Mouse (Mus musculus) right cerebral cortex, postnatal 10 days (tissue): ENCODE data around the gene Tmem108.
"Not testable (repeated sequence)": the region's sequence is repeated elsewhere in the genome, so short reads cannot be mapped to it uniquely, and the experiment has no call there.

Experiments used
- DNase-seq, 2 experiments: peaks; one replicate each; pipeline ENCODE4 v3.0.0; 2021; ENCODE audit warnings: low spot score in 2 of 2

Gene Tmem108

DNA sequence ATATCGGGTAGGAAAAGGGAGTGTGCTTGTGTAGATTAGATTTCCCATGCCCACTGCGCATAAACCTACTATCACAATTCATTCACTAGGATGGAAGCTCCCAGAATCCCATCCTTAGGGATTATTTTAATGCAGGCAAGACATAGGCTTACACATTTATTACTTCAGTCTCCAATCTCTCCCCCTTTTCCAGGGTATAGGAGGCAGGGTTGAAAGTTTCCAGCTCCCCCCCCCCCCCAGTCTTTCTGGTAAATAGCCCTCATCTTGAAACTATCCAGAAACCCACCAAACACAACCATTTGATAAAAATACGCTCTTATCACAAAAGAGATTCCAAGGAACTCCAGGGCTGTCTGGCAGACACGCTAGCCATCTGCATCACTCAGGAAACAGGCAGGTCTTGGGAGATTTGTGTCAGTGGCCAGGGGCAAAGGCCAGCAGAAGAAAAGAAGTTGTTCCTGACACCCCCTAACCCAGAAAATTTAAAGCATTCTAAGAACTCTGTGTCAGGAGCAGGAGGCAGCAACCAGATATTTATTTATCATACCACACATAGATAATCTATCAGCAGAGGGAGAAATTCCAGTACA, 79.8 kb downstream of the Tmem108 start:
- no peak for DNase-seq

DNA sequence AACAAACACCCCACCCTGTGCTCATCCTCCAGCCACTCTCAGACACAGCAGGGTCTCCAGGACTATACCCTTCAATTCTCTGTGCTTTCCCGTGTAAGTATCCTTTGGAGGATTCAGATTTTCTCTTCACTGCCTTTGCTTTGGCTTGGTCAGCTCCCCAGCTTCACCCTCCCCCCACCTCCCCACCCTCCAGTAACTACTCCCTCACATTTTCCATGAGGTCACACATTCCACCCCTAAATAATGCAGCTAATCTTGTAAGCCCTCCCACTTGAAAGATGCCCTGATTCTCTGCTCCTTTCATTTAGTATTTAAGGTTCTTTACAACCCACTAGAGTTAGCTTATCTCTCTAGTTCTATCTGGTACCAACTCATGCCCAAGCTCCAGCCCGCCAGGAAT, 82.4 kb downstream of the Tmem108 start:
- DNase-seq, result no peak

DNA sequence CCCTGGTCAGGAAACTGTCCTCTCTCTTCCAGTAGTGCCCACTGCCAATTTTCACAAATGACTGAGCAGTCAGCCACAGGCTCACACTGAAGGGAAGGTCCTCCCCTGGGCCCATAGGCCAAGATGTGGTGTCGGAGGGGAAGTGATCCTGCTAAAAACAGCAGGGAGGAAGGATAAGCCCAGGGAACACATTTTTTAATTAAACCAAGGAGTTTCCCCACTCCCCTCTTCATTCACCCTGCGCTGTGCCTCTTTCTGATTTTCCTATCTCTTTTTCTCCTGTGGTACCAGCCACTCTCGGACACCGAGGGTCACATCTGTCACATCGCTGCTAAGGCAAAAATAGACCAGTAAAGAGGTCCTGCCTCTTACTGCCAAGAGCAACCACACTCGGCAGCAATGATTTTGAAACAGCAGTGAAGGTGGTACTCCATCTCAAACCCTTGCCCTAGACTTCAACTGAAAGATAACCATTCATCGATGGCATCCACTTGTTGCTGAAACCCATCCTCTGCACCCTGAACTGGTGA, 83.0 kb downstream of the Tmem108 start:
- no peak for DNase-seq

DNA sequence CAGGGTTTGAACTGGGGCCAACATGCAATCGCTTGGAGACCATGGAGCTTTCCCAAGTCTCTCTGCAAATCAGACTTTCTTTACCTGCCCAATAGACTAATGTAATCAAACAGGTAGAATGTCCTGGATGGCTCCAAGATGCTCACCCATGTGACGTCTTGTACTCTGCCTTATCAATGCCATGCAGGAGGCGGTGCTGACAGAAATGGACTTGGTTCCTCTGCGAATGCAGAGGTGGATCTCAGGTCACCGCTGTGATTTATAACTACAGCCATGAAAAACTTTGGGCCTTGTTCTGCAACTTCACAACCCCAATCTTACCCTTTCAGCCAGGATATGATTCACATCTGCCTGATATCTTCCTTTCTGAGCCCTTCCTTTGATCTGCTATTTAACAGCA, 83.8 kb downstream of the Tmem108 start:
- DNase-seq, result no peak

DNA sequence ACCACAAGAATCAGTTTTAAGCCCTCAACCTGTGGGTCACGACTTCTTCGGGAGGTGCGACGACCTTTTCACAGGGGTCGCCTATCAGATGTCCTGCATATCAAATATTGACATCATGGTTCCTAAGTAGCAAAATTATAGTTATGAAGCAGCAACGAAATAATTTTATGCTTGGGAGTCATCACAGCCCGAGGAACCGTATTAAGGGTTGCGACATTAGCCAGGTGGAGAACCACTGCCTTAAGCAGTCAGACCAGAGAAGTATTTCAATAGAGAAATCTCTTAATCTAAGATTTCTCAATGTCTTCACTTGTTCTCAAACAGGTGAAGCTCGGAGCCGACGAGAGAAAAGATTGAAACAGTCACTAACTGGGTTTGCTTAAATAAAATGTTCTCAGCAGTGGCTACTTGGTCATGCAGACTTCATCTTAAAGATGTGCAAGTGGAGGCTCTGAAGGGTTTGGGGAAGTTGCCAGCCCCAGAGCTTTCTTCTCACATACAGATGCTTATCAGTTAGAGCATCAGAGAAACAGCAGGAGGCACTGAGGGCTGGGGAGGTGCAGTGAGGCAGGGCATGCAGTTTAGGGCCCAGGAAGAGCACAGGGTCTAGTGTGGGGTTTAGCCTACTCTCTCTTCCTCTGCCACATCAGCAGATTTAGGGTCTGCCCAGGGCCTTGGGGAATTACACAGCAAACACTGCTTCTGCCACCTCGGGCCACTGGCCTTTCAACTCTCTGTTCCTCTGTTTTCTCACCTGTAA, 85.7 kb downstream of the Tmem108 start:
- DNase-seq, result no peak

DNA sequence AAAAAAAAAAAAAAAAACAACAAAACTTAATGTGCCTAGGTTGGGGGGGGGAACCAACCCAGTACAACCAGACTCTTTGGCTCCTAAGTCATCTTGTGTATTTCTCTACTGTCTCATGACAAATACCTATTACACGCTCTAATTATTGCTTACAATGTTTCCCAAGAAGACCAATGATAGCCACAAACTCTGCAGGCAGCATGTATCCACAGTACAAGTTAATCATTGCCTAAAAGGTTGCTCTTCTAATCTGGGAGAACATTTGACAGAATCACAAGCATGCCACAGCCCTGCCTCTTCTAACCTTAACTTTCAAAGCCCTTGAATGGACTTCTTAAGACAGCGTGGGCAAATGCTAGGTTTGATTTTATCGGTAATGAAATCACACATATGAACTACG, 88.8 kb downstream of the Tmem108 start:
- no peak for DNase-seq

DNA sequence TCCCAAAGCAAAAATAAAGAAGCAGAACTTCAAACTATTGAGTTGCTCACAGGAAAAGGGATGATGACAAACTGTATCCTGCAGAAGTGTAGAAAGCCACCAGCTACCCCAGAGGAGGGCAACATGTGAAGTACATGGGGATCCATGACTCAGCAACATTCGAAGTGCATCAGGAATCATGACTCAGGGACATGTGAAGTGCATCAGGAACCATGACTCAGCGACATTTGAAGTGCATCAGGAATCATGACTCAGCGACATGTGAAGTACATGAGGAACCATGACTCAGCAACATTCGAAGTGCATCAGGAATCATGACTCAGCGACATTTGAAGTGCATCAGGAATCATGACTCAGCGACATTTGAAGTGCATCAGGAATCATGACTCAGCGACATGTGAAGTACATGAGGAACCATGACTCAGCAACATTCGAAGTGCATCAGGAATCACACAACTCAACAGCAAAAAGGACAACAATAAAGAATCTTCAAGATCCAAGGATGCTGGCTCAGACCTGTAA, 91.0 kb downstream of the Tmem108 start:
- DNase-seq, result not testable (repeated sequence)

DNA sequence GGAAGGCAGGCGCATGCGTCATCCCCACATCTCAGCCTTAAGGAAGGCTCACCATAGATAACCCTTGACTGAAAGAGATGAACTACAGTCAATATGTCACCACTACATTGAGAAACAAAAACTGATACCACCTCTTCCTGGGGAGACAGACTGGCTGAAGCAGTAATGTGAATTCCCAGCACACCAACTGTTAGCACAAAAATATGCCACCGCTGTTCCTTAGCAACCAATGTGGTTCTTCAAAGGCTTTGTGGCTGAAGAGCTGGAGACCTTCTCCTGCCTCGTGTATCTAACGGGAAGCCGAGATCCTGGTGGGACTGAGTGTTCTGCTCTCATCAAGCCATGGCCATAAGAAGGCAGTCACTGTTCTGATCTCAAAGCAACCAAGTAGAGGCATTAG, 92.8 kb downstream of the Tmem108 start:
- DNase-seq, result no peak

DNA sequence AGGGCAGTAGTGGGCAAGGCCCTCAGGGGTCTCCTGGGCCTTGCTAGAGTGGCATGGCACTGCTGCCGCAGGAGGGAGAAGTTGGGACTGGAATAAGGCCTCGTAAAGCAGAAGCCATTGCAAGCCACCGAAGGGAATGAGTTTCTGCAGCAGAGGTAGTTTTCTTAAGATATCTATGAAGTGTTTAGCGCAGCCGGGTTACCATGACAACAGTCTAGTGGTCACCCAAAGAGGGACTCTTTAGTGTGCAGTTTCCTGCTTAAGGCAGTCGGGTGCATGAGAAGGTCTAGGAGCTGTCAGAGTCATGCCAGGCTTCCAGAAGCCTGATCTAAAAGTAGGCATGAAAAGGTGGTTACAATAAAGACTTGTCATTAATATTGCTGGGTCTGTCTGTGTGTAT, 95.8 kb downstream of the Tmem108 start:
- DNase-seq, result no peak

DNA sequence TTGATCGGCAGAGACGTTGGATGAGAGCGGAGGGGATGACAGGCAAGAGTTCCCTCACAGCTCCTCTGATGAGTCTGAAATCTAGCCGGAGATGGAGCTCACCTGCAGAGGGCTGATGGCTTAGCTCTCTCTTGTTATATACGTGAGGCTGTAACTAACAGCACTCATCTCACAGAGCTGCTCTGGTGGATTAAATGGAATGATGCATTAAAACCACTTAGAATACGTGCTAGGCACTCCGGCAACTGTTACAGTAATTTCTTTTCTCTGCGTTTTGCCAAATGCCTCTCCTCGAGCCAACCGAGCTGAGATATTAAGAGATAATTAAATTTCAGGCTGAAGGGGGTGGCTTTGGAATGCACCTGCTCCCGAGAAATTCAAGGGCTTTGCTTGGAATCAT, 97.5 kb downstream of the Tmem108 start:
- no peak for DNase-seq

DNA sequence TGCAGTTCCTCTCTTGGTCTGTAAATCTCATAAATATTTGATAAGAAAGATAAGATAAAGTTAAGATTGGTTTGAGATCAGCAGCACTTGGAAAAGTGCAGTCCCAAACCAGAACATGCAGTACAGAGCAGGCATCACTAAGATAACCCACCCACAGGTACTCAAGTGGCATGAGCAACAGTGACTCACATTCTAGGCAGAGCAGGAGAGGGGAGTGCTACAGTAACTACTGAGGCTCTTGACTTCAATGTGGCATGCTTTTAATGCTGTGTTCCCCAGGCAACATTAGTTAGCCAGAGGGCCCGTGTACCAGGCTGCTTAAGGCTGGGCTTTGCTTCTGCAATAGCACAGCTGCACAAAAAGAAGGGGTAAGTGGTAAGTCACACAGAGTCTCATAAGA, 99.8 kb downstream of the Tmem108 start:
- no peak for DNase-seq

DNA sequence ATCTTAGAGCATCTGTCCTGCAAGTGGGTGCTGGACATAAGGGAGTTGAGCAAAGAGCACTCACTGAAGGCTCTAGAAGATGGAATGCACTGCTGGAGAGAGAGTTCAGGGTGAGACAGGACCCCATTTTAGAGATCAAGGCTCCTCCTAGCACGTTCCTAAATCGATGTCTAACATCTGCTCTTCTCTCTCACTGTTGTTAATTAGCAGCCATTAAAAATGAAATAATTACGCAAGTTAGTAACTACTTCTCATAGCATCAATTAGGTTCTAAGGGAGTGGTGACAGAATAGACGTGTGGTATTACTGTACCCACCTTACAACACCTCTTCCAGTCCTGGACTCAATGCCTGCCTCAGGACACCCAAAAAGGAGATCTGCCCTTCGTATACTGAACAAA, 103.7 kb downstream of the Tmem108 start:
- no peak for DNase-seq

DNA sequence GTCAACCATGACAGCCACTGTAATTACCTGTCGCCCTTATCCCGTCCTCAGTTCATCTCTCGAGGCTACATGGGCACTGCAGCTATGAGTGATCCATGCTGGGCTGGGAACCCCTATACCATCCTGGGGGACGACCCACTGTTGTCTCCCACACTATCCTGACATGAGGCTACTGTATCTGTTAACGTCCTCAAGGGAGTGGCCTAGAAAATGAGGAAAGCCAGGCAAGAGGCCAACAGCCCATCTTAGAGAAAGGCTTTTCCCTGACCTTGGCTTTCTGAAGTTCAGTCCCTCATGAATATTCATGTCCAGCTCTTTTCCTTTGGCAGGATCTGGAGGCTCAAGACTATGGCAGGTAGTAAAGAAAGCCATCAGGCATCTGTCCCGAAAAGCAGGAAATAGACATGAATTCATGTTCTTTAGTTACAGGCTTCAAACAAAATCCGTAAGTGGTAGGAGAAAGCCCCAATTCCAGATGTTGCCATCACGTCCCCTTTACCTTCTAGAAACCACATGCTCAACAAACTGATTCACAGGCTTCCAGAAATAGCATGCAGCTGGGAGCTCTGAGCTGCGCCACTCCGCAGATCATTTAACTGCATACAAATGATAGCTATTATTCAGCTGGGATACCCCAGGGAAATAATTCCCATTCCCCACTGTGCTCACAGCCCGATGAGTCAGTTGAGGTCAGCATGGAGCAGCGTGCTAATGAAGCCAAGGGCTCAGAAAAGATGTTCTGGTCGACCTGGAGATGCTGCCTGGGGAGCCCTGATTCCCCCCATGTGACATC, 104.3 kb downstream of the Tmem108 start:
- DNase-seq, result peak; percentile 62 to 71

DNA sequence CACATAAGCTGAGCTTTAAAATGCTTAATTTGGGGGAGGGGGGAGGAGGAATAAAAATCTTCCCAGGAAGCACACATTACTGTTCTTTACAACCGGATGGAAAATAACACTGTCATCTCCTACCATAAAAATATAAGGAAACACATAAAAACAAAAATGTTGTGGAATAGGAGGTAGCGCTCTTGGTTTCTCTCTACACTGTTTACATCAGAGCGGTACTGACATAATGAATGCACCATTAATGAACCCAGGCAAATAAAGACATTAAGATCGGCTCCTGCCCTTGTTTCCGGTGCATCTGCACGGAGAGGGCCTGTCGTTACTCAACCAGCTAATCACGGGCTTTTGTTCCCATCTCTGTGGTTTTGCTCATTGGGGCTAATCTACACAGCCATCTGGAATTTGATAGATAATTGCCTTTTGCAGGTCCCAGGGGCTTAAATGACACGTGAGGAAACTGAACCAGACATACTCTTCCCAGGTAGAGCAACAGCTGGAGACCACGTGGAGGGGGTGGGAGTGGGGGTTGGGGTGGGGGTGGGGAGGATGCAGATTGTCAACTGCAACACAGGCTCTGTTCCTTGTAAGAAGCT, 107.5 kb downstream of the Tmem108 start:
- no peak for DNase-seq

DNA sequence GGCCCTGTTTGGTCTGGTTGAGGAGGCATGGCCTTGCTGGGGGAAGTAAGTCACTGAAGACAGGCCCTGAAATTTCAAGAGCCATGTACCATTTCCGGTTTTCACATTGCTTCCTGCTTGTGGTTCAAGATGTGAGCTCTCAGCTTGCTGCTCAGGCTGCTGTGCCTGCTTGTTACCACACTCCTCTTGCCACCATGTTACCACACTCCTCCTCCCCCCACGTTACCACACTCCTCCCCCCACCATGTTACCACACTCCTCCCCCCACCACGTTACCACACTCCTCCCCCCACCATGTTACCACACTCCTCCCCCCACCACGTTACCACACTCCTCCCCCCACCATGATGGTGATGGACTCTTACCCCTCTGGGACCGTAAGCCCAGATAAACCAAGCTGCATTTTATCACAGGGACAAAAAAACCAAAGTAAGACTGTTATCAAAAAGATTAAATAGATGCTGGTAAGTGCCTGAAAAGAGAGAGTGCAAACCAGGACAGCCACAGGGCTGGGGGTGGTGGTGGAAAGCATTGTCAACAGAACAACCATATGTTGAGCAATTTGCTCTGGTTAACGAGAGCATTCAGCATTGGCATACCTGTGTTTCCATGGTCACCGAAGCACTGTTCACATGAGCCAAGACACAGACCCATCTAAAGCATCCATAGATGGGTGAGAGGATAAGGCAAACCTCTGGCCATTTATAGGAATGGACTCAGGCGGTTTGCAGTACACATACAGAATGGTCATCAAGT, 109.3 kb downstream of the Tmem108 start:
- DNase-seq, result no peak

DNA sequence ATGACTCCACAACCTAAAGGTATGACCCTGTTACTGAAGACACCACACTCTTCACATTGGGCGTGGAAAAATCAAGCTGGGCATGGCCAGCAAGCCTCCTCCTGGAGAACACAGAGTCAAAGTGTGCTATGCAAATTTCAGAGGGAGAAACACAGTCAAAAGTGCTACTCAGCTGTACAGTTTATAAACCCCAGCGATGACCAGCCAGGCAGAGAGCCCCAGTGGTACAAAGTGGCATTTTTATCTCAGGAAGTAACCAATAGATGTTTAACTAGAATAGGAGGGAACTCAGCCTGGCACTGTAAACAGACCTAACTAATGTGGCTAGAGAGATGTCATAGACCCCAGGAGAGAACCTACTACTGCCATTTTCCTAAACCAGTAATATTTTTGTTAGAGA, 115.0 kb downstream of the Tmem108 start:
- no peak for DNase-seq

DNA sequence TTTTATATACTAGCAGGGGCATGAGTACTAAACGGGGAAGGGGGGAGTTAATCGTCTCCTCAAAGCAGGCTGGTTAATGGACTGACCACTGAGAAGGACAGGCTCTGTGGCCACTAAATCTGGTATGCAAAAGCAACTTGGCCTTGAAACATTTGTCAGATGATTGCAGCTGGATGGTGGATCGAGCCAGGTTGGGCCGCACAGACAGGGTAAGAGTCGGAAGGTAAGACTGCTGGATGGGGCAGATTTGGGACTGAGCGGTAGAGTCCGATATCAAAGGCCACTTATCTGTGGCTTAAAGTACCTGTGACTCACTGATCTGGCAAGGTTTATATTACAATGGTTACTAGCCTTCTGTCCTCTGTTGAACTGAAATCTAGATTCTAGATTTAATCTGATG, 115.9 kb downstream of the Tmem108 start:
- DNase-seq, result no peak

DNA sequence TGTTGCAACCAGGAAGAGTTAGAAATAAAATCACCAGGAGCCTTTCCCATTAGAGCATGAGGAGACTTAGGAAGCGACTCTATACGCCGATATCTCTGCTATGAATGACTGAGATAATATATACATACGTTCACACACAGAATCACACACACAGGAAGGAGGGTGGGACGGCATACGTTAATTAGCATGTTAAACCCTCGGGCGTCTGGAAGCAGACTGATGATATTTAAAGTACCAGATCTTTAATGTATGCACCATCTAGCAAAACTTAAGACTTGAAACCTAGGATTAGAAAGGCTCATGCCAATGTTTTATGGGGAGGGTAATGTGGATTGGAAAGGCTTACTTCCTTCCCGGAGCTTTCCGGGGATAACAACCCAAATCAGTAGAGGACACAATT, 119.3 kb downstream of the Tmem108 start:
- no peak for DNase-seq

DNA sequence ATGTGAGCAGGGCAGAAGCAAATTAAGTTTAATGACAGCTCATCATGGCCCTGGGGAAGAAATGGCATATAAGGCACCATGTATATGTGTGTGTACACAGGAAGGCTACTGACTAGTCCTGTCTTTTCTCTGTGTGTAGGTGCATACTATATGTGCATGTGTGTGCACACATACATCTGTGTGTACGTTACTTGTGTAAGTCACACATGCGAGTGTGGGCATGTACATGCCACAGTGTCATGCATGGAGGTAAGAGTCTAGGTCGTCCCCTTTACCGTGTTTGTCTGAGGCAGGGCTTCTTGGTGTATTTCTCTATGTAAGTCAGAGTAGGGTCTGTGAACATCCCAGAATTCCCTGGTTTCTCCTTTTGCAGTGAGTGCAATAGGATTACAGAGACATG, 120.3 kb downstream of the Tmem108 start:
- no peak for DNase-seq

DNA sequence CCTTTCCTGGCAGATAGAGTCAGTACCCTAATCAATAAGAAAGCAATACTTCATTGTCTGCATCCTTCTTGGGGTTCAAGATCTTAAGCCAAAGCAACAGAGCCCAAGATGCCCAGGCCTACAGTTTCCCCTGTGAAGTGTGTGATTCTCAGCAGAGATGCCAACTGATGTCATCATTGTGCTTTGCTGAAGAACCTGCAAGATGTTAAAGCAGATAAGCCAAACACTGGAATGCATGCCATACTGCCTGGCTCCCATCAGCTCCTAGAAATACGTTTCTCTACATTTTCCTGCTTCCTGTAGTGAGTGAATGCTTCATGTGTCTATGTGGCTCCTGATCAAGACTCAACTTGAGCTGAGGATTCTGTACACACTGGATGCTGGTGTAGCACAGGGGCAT, 122.2 kb downstream of the Tmem108 start:
- no peak for DNase-seq

DNA sequence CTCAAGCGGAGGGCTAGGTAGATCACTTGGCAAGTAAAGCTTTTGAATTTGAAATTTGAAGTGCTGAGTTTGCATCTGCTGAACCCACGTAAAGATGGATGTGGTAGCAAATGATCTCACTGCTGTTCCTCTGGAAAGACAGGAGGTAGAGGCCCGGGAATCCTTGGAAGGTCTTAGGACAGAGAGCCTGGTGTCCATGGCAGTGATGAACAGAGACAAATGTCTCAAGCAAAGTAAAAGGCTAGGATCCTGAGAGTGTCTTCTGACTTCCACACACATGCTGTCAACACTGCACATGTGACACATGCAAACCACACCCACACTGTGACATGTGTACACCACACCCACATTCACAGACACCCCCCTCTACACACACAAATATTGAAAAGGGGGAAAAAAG, 124.2 kb downstream of the Tmem108 start:
- DNase-seq, result no peak
